Mouse (Mus musculus): ENCODE data around the gene Dcst2. TPM values are rescaled to one million over a fixed set of nuclear protein-coding genes. Genes with fewer than 3 reads are reported as not detected.

The Dcst2 gene
- total RNA-seq, 1 experiment = not detected

- H3K9me3 ChIP-seq (ENCODE audit: control insufficient read depth, insufficient read depth, low read depth, low read length) = no peaks in the 10 kb centered on the region
- no peak overlapping the region for H3K27ac ChIP-seq (ENCODE audit: insufficient read depth, low read depth, low read length, poor library complexity, severe bottlenecking)
- H3K36me3 ChIP-seq (ENCODE audit: control insufficient read depth, insufficient read depth, low read length, poor library complexity, severe bottlenecking) = peaks cover 8% of the 10 kb centered on the region; the same call in 1 of the 2 replicates
- peak overlapping the region; percentile 80 for H3K9ac ChIP-seq (ENCODE audit: insufficient read depth, low read depth, low read length, poor library complexity, severe bottlenecking)
- peak overlapping the region; percentile 91 to 98 for H3K4me3 ChIP-seq (ENCODE audit: insufficient read depth in 1 of 2, low read depth in 1 of 2, low read length in 2 of 2, poor library complexity in 1 of 2, severe bottlenecking in 1 of 2)
- peaks cover 4% of the 10 kb centered on the region in 2 experiments; a peak in 1 of 4 replicates for H3K4me1 ChIP-seq (ENCODE audit: control insufficient read depth in 2 of 2, insufficient read depth in 2 of 2, low read length in 2 of 2, poor library complexity in 1 of 2)
- TF ChIP-seq ZNF384 (IDR thresholded peaks at IDR 0.05; ENCODE audit: low read depth, low read length) (no peak), ZC3H11A (IDR thresholded peaks at IDR 0.05; ENCODE audit: borderline replicate concordance, low read depth, low read length) (no peak), CHD2 (IDR thresholded peaks at IDR 0.05; ENCODE audit: low read depth, low read length) (no peak), HCFC1 (IDR thresholded peaks at IDR 0.05; ENCODE audit: borderline replicate concordance, insufficient read depth, low read length) (no peak), MAFK (IDR thresholded peaks at IDR 0.05; ENCODE audit: insufficient read depth, low read depth, low read length) (no peak)
- in situ Hi-C loops (cut with MboI; ENCODE audit: low sequenced_read_pairs in 2 of 2, unreplicated experiment in 2 of 2) = no loop called here
- DNase-seq (ENCODE audit: low read depth, low spot score) = no peak
Observed at GRCm38 (mm10) chr3:89348911-89349868, 12.6 kb upstream of the Dcst2 start.

- Histone ChIP-seq H3K9ac (ENCODE audit: insufficient read depth, low read depth, low read length, poor library complexity, severe bottlenecking) (peak within 1 kb of the TSS; percentile 80), H3K27ac (ENCODE audit: insufficient read depth, low read depth, low read length, poor library complexity, severe bottlenecking) (no peak within 1 kb of the TSS), H3K9me3 (ENCODE audit: control insufficient read depth, insufficient read depth, low read depth, low read length) (no peaks in the 10 kb centered on the region), H3K4me3 (ENCODE audit: insufficient read depth in 1 of 2, low read depth in 1 of 2, low read length in 2 of 2, poor library complexity in 1 of 2, severe bottlenecking in 1 of 2) (peak within 1 kb of the TSS; percentile 91 to 98), H3K36me3 (ENCODE audit: control insufficient read depth, insufficient read depth, low read length, poor library complexity, severe bottlenecking) (peaks cover 3% of the 10 kb centered on the region; the same call in 1 of the 2 replicates), H3K4me1 (ENCODE audit: control insufficient read depth in 2 of 2, insufficient read depth in 2 of 2, low read length in 2 of 2, poor library complexity in 1 of 2) (peaks cover 4 to 6% of the 10 kb centered on the region in 2 experiments; a peak in 1 of 4 replicates)
- no peak for DNase-seq (ENCODE audit: low read depth, low spot score)
- TF ChIP-seq ZC3H11A (IDR thresholded peaks at IDR 0.05; ENCODE audit: borderline replicate concordance, low read depth, low read length) (no peak), MAFK (IDR thresholded peaks at IDR 0.05; ENCODE audit: insufficient read depth, low read depth, low read length) (no peak), HCFC1 (IDR thresholded peaks at IDR 0.05; ENCODE audit: borderline replicate concordance, insufficient read depth, low read length) (no peak), ZNF384 (IDR thresholded peaks at IDR 0.05; ENCODE audit: low read depth, low read length) (no peak), CHD2 (IDR thresholded peaks at IDR 0.05; ENCODE audit: low read depth, low read length) (no peak)
- in situ Hi-C loops (cut with MboI; ENCODE audit: low sequenced_read_pairs in 2 of 2, unreplicated experiment in 2 of 2) = no loop called here
Observed at GRCm38 (mm10) chr3:89349869-89350501, 11.8 kb upstream of the Dcst2 start, which contains the start of gene Adam15. Adam15 (minus strand) TSS chr3:89349996.

- in situ Hi-C loops (cut with MboI; ENCODE audit: low sequenced_read_pairs in 2 of 2, unreplicated experiment in 2 of 2) = no loop called here
- Histone ChIP-seq H3K4me3 (ENCODE audit: insufficient read depth in 1 of 2, low read depth in 1 of 2, low read length in 2 of 2, poor library complexity in 1 of 2, severe bottlenecking in 1 of 2) (no peak overlapping the region), H3K36me3 (ENCODE audit: control insufficient read depth, insufficient read depth, low read length, poor library complexity, severe bottlenecking) (no peaks in the 10 kb centered on the region), H3K27ac (ENCODE audit: insufficient read depth, low read depth, low read length, poor library complexity, severe bottlenecking) (no peak overlapping the region), H3K9ac (ENCODE audit: insufficient read depth, low read depth, low read length, poor library complexity, severe bottlenecking) (no peak overlapping the region), H3K4me1 (ENCODE audit: control insufficient read depth in 2 of 2, insufficient read depth in 2 of 2, low read length in 2 of 2, poor library complexity in 1 of 2) (peaks cover 4 to 11% of the 10 kb centered on the region in 2 experiments; a peak in 1 of 4 replicates), H3K9me3 (ENCODE audit: control insufficient read depth, insufficient read depth, low read depth, low read length) (no peaks in the 10 kb centered on the region)
- TF ChIP-seq ZNF384 (IDR thresholded peaks at IDR 0.05; ENCODE audit: low read depth, low read length) = no peak
- TF ChIP-seq MAFK (IDR thresholded peaks at IDR 0.05; ENCODE audit: insufficient read depth, low read depth, low read length) = no peak
- TF ChIP-seq HCFC1 (IDR thresholded peaks at IDR 0.05; ENCODE audit: borderline replicate concordance, insufficient read depth, low read length) = no peak
- TF ChIP-seq ZC3H11A (IDR thresholded peaks at IDR 0.05; ENCODE audit: borderline replicate concordance, low read depth, low read length) = no peak
- no peak for TF ChIP-seq CHD2 (IDR thresholded peaks at IDR 0.05; ENCODE audit: low read depth, low read length)
- DNase-seq (ENCODE audit: low read depth, low spot score) = no peak
Observed at GRCm38 (mm10) chr3:89351271-89351670, 10.5 kb upstream of the Dcst2 start.

- no peak for DNase-seq (ENCODE audit: low read depth, low spot score)
- H3K27ac ChIP-seq (ENCODE audit: insufficient read depth, low read depth, low read length, poor library complexity, severe bottlenecking) = no peak overlapping the region
- no peak overlapping the region for H3K9ac ChIP-seq (ENCODE audit: insufficient read depth, low read depth, low read length, poor library complexity, severe bottlenecking)
- in situ Hi-C loops (cut with MboI; ENCODE audit: low sequenced_read_pairs in 2 of 2, unreplicated experiment in 2 of 2) = no loop called here
- TF ChIP-seq MAFK (IDR thresholded peaks at IDR 0.05; ENCODE audit: insufficient read depth, low read depth, low read length) = no peak
- TF ChIP-seq CHD2 (IDR thresholded peaks at IDR 0.05; ENCODE audit: low read depth, low read length) = 0 out of 2 replicates have a peak, but pooled peaks have one; percentile 28
- no peaks in the 10 kb centered on the region for H3K9me3 ChIP-seq (ENCODE audit: control insufficient read depth, insufficient read depth, low read depth, low read length)
- peaks cover 2 to 10% of the 10 kb centered on the region in 2 experiments; a peak in 1 of 4 replicates for H3K4me1 ChIP-seq (ENCODE audit: control insufficient read depth in 2 of 2, insufficient read depth in 2 of 2, low read length in 2 of 2, poor library complexity in 1 of 2)
- H3K36me3 ChIP-seq (ENCODE audit: control insufficient read depth, insufficient read depth, low read length, poor library complexity, severe bottlenecking) = no peaks in the 10 kb centered on the region
- H3K4me3 ChIP-seq (ENCODE audit: insufficient read depth in 1 of 2, low read depth in 1 of 2, low read length in 2 of 2, poor library complexity in 1 of 2, severe bottlenecking in 1 of 2) = no peak overlapping the region
Observed at GRCm38 (mm10) chr3:89354816-89355511, 6.8 kb upstream of the Dcst2 start.

Measured in ES-E14 (cell line).